Mouse (Mus musculus): Measurements from ENCODE around the gene Thada. TPM values are rescaled to one million over a fixed set of nuclear protein-coding genes. Genes with fewer than 3 reads are reported as not detected.
A peak's percentile ranks its signal among the peaks of the same experiment; 100 is the strongest.

The Thada gene
- polyA plus RNA-seq, 1 experiment, result 6.8 TPM

GRCm38 (mm10) chr17:84367663-84368062, 98.3 kb downstream of the Thada start:
- H3K4me1 ChIP-seq (ENCODE audit: control insufficient read depth, insufficient read depth, low read length), result peaks cover 24% of the 10 kb centered on the region
- no peaks in the 10 kb centered on the region for H3K27me3 ChIP-seq (ENCODE audit: control insufficient read depth, insufficient read depth, low read length)
- H3K27ac ChIP-seq (ENCODE audit: insufficient read depth, low read length), result peak overlapping the region; percentile 38; the same call in 1 of the 2 replicates
- no peak for TF ChIP-seq CTCF (IDR thresholded peaks at IDR 0.05; ENCODE audit: borderline replicate concordance, insufficient read depth, low read depth, low read length)
- H3K4me3 ChIP-seq (replicated peaks; ENCODE audit: insufficient read depth, low read depth, low read length), result no peak overlapping the region
- WGBS, result 8% methylated on average over 3 of the region's 3 CpGs
- peak; percentile 65 to 91 for DNase-seq

GRCm38 (mm10) chr17:84365791-84366301, 100.2 kb downstream of the Thada start:
- WGBS, result 78% methylated on average over 6 of the region's 6 CpGs
- Histone ChIP-seq H3K27ac (ENCODE audit: insufficient read depth, low read length) (no peak overlapping the region), H3K27me3 (ENCODE audit: control insufficient read depth, insufficient read depth, low read length) (no peaks in the 10 kb centered on the region), H3K4me1 (ENCODE audit: control insufficient read depth, insufficient read depth, low read length) (peaks cover 24% of the 10 kb centered on the region), H3K4me3 (replicated peaks; ENCODE audit: insufficient read depth, low read depth, low read length) (no peak overlapping the region)
- no peak for DNase-seq
- TF ChIP-seq CTCF (IDR thresholded peaks at IDR 0.05; ENCODE audit: borderline replicate concordance, insufficient read depth, low read depth, low read length) (no peak), POLR2A (IDR thresholded peaks at IDR 0.05; ENCODE audit: borderline replicate concordance, insufficient read depth, low read length) (no peak)

DNA sequence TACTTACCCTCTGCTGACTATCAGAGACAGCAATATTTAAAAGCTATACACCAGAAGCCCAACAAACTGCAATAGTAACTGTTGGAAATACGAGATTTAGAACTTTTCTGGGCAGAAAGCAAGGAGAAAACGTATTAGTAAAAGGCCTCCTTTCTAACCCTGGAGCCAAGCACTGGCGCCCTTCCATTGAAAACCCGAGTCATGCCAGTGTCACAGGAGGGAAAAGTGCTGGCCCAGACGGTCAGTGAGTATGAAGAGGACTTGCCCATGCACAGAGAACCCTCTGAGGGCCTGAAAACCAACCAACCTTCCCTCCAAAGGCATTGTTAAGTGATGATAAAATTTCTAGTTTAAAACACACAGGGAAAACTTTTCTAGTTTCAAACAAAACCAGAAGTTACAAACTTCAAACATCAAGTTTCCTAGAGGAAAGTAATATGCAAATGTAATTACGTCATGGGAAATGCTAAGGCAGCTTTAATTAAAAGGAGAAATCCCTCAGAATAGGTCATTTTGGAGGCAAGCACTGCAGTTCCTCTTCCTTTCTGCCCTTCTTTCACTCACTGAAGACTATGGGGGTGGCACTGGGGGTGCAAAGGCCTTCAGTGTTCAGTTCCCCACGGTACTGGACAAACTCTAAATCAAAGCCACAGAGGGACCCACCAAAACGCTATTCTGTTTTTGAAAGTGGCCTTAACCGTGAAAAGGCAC, 100.8 kb downstream of the Thada start:
- peak; percentile 67 to 75 for DNase-seq
- no peak for TF ChIP-seq CTCF (IDR thresholded peaks at IDR 0.05; ENCODE audit: borderline replicate concordance, insufficient read depth, low read depth, low read length)
- no peak for TF ChIP-seq POLR2A (IDR thresholded peaks at IDR 0.05; ENCODE audit: borderline replicate concordance, insufficient read depth, low read length)
- WGBS, result 41% methylated on average over 9 of the region's 9 CpGs
- H3K4me1 ChIP-seq (ENCODE audit: control insufficient read depth, insufficient read depth, low read length), result peaks cover 24% of the 10 kb centered on the region
- no peaks in the 10 kb centered on the region for H3K27me3 ChIP-seq (ENCODE audit: control insufficient read depth, insufficient read depth, low read length)
- H3K27ac ChIP-seq (ENCODE audit: insufficient read depth, low read length), result no peak overlapping the region
- H3K4me3 ChIP-seq (replicated peaks; ENCODE audit: insufficient read depth, low read depth, low read length), result no peak overlapping the region

DNA sequence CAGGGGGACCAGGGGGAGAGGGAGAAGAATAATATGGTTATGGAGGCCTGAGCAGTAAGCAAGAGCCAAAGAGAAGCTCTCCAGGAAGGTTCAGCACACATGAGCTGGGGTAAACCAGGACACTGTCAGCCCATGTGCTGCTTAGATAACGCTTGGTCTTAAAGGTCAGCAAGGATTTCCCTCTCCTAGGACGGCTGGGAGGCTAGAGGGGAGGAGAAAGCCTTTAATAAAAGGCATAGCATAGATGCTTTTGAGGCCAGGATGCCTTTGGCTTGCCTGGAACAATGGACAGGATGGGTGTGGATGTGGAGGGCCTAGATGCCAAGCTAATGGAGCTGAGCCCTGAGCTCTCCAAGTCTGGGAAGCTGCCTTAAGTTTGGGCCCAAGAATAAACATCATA, 102.6 kb downstream of the Thada start:
- H3K4me3 ChIP-seq (replicated peaks; ENCODE audit: insufficient read depth, low read depth, low read length), result no peak overlapping the region
- H3K27me3 ChIP-seq (ENCODE audit: control insufficient read depth, insufficient read depth, low read length), result no peaks in the 10 kb centered on the region
- DNase-seq, result peak in 1 of 2 experiments; percentile 19
- peaks cover 22% of the 10 kb centered on the region for H3K4me1 ChIP-seq (ENCODE audit: control insufficient read depth, insufficient read depth, low read length)
- H3K27ac ChIP-seq (ENCODE audit: insufficient read depth, low read length), result no peak overlapping the region
- WGBS, result 67% methylated on average over 2 of the region's 2 CpGs
- TF ChIP-seq POLR2A (IDR thresholded peaks at IDR 0.05; ENCODE audit: borderline replicate concordance, insufficient read depth, low read length) (no peak), CTCF (IDR thresholded peaks at IDR 0.05; ENCODE audit: borderline replicate concordance, insufficient read depth, low read depth, low read length) (no peak)

GRCm38 (mm10) chr17:84362581-84363286, 103.3 kb downstream of the Thada start:
- no peak for DNase-seq
- no peaks in the 10 kb centered on the region for H3K27me3 ChIP-seq (ENCODE audit: control insufficient read depth, insufficient read depth, low read length)
- 70% methylated on average over 13 of the region's 13 CpGs for WGBS
- H3K27ac ChIP-seq (ENCODE audit: insufficient read depth, low read length), result no peak overlapping the region
- TF ChIP-seq CTCF (IDR thresholded peaks at IDR 0.05; ENCODE audit: borderline replicate concordance, insufficient read depth, low read depth, low read length), result no peak
- TF ChIP-seq POLR2A (IDR thresholded peaks at IDR 0.05; ENCODE audit: borderline replicate concordance, insufficient read depth, low read length), result no peak
- H3K4me3 ChIP-seq (replicated peaks; ENCODE audit: insufficient read depth, low read depth, low read length), result no peak overlapping the region
- peaks cover 19% of the 10 kb centered on the region for H3K4me1 ChIP-seq (ENCODE audit: control insufficient read depth, insufficient read depth, low read length)

GRCm38 (mm10) chr17:84361006-84361405, 105.0 kb downstream of the Thada start:
- 87% methylated on average over 1 of the region's 1 CpGs for WGBS
- peaks cover 16% of the 10 kb centered on the region for H3K4me1 ChIP-seq (ENCODE audit: control insufficient read depth, insufficient read depth, low read length)
- DNase-seq, result no peak
- H3K27me3 ChIP-seq (ENCODE audit: control insufficient read depth, insufficient read depth, low read length), result no peaks in the 10 kb centered on the region
- no peak for TF ChIP-seq CTCF (IDR thresholded peaks at IDR 0.05; ENCODE audit: borderline replicate concordance, insufficient read depth, low read depth, low read length)
- no peak for TF ChIP-seq POLR2A (IDR thresholded peaks at IDR 0.05; ENCODE audit: borderline replicate concordance, insufficient read depth, low read length)
- no peak overlapping the region for H3K27ac ChIP-seq (ENCODE audit: insufficient read depth, low read length)
- no peak overlapping the region for H3K4me3 ChIP-seq (replicated peaks; ENCODE audit: insufficient read depth, low read depth, low read length)

- TF ChIP-seq POLR2A (IDR thresholded peaks at IDR 0.05; ENCODE audit: borderline replicate concordance, insufficient read depth, low read length) (no peak), CTCF (IDR thresholded peaks at IDR 0.05; ENCODE audit: borderline replicate concordance, insufficient read depth, low read depth, low read length) (no peak)
- H3K4me1 ChIP-seq (ENCODE audit: control insufficient read depth, insufficient read depth, low read length), result peaks cover 10% of the 10 kb centered on the region
- WGBS, result 87% methylated on average over 7 of the region's 7 CpGs
- DNase-seq, result no peak
- no peaks in the 10 kb centered on the region for H3K27me3 ChIP-seq (ENCODE audit: control insufficient read depth, insufficient read depth, low read length)
- no peak overlapping the region for H3K4me3 ChIP-seq (replicated peaks; ENCODE audit: insufficient read depth, low read depth, low read length)
- H3K27ac ChIP-seq (ENCODE audit: insufficient read depth, low read length), result no peak overlapping the region
These were observed 106.2 kb downstream of the Thada start for GRCm38 (mm10) chr17:84359810-84360209.

All from cerebellum, adult 2 months (tissue).